In genomic region chr11:114818185-114818584, GRCm38 (mm10) we compare ENCODE assay signal across 23 mouse cellular contexts. TPM values are rescaled to one million over a fixed set of nuclear protein-coding genes. Genes with fewer than 3 reads are reported as not detected.
A peak's percentile ranks its signal among the peaks of the same experiment; 100 is the strongest.
DNase-seq lines count a peak whose midpoint lies in the region; ATAC-seq and TF ChIP-seq lines count a peak whose summit lies in the region.
"Had no signal": no experiment of that assay in that cellular context is flagged by ENCODE, and none has a peak within 500 bp of the region (broad histone marks: within the 10 kb centered on the region; RNA-seq: fewer than 3 reads in every experiment).

No protein-coding gene starts in this region.

- ATAC-seq in megakaryocyte, adult 5-6 weeks (ENCODE audit: poor library complexity, severe bottlenecking): peak; percentile 67
- ATAC-seq: intestine, embryonic 15.5 days had no signal

- H3K27me3 ChIP-seq in cerebellum, adult 2 months (ENCODE audit: control insufficient read depth, insufficient read depth, low read length): no peaks in the 10 kb centered on the region
- H3K27me3 ChIP-seq: heart, embryonic 13.5 days; intestine, embryonic 15.5 days; liver, embryonic 13.5 days; neural tube, embryonic 15.5 days had no signal

- peak; percentile 97 for DNase-seq in heart, adult 11 months
- no peak for DNase-seq in heart, postnatal 14 days
- DNase-seq in lung, postnatal 36 days: peak; percentile 46
- DNase-seq in lung, postnatal 14 days: no peak
- DNase-seq in cerebellum, adult 2 months: no peak
- no peak for DNase-seq in ovary, postnatal 10 days (ENCODE audit: low spot score)
- DNase-seq in frontal cortex, postnatal 36 days (ENCODE audit: low spot score in 2 of 2): no peak
- DNase-seq: gastrocnemius, adult 2 months; kidney, postnatal 14 days; left cerebral cortex, postnatal 4 days; liver, embryonic 13.5 days; right cerebral cortex, adult 18-20 months; thymus, postnatal 25 days had no signal

- no peak overlapping the region for H3K27ac ChIP-seq in cerebellum, adult 2 months (ENCODE audit: insufficient read depth, low read length)
- H3K27ac ChIP-seq: forebrain, embryonic 12.5 days; gastrocnemius, adult 2 months; heart, embryonic 13.5 days; intestine, embryonic 15.5 days; liver, embryonic 13.5 days; neural tube, embryonic 15.5 days had no signal

- peaks cover 33% of the 10 kb centered on the region for H3K4me1 ChIP-seq in cerebellum, adult 2 months (ENCODE audit: control insufficient read depth, insufficient read depth, low read length)

- 95% methylated on average over 7 of the region's 7 CpGs for WGBS in cerebellum, adult 2 months

- intact Hi-C loops in heart, postnatal 14 days (cut with DNase I): no loop called here

- no peak for TF ChIP-seq CTCF in cerebellum, adult 2 months (IDR thresholded peaks at IDR 0.05; ENCODE audit: borderline replicate concordance, insufficient read depth, low read depth, low read length)

- no peak overlapping the region for H3K4me3 ChIP-seq in cerebellum, adult 2 months (replicated peaks; ENCODE audit: insufficient read depth, low read depth, low read length)
- H3K4me3 ChIP-seq: forebrain, embryonic 12.5 days; gastrocnemius, adult 2 months; heart, embryonic 13.5 days; intestine, embryonic 15.5 days; liver, embryonic 13.5 days; neural tube, embryonic 15.5 days had no signal

- no peak for TF ChIP-seq POLR2A in cerebellum, adult 2 months (IDR thresholded peaks at IDR 0.05; ENCODE audit: borderline replicate concordance, insufficient read depth, low read length)

RNA-seq across cellular contexts. Expression of gene Gpr142, which starts 19.5 kb away (rescaled TPM):
- total RNA-seq in heart, postnatal 14 days (2021): not detected
- not detected in 2 replicates for total RNA-seq in megakaryocyte, adult 5-6 weeks (2015)
- total RNA-seq in megakaryocyte, adult 5-6 weeks (2017): not detected in 2 replicates
- 0.29 and 0.64 TPM in 2 replicates for polyA plus RNA-seq in cerebellum, adult 2 months (2012; rRNA removed)
- total RNA-seq: gastrocnemius, adult 2 months; layer of hippocampus, postnatal 14 days; left cerebral cortex, postnatal 4 days; megakaryocyte-erythroid progenitor cell, adult 5-6 weeks; midbrain, postnatal 0 days had no signal
- polyA plus RNA-seq: embryonic facial prominence, embryonic 14.5 days; forebrain, embryonic 12.5 days; heart, embryonic 13.5 days; liver, embryonic 13.5 days; midbrain, postnatal 0 days; neural tube, embryonic 15.5 days; spleen, adult 2 months had no signal

RNA-seq across cellular contexts. Expression of gene Btbd17, which starts 22.4 kb away (rescaled TPM):
- total RNA-seq in heart, postnatal 14 days (2021): under 1 TPM in 1 of 2 experiments, not detected in 1; 0.12 TPM
- total RNA-seq in megakaryocyte, adult 5-6 weeks (2015): not detected in 2 replicates
- total RNA-seq in megakaryocyte, adult 5-6 weeks (2017): not detected in 2 replicates
- polyA plus RNA-seq in cerebellum, adult 2 months (2012; rRNA removed): 78.3 and 81.3 TPM in 2 replicates
- total RNA-seq: gastrocnemius, adult 2 months; megakaryocyte-erythroid progenitor cell, adult 5-6 weeks had no signal
- polyA plus RNA-seq: heart, embryonic 13.5 days had no signal

RNA-seq across cellular contexts. Expression of gene Gprc5c, which starts 32.8 kb away (rescaled TPM):
- 10 to 100 TPM in 1 of 2 experiments, 1 to 10 TPM in 1; 7.4 to 10.7 TPM for total RNA-seq in heart, postnatal 14 days (2021)
- total RNA-seq in megakaryocyte, adult 5-6 weeks (2015): 0.04 and 0.32 TPM in 2 replicates
- total RNA-seq in megakaryocyte, adult 5-6 weeks (2017): 0.37 and 0.89 TPM in 2 replicates
- 62.9 and 71.8 TPM in 2 replicates for polyA plus RNA-seq in cerebellum, adult 2 months (2012; rRNA removed)
- total RNA-seq: megakaryocyte-erythroid progenitor cell, adult 5-6 weeks had no signal

RNA-seq across cellular contexts. Expression of gene Kif19a, which starts 53.0 kb away (rescaled TPM):
- 1 to 10 TPM in 1 of 2 experiments, under 1 TPM in 1; 0.27 to 1.3 TPM for total RNA-seq in heart, postnatal 14 days (2021)
- total RNA-seq in megakaryocyte, adult 5-6 weeks (2015): 0.16 and 0.27 TPM in 2 replicates
- 0.11 and 0.69 TPM in 2 replicates for total RNA-seq in megakaryocyte, adult 5-6 weeks (2017)
- polyA plus RNA-seq in cerebellum, adult 2 months (2012; rRNA removed): 4.9 and 5.1 TPM in 2 replicates
- total RNA-seq: megakaryocyte-erythroid progenitor cell, adult 5-6 weeks had no signal

Comparison
In these comparisons a context has a peak if more than half of its experiments do, and no peak if none do; other contexts are left out.
1. DNase-seq: peak in heart, adult 11 months (single experiment) and lung, postnatal 36 days (single experiment); none in heart, postnatal 14 days (0 of 2), lung, postnatal 14 days (single experiment), cerebellum, adult 2 months (0 of 2), ovary, postnatal 10 days (single experiment) and frontal cortex, postnatal 36 days (0 of 2).
2. RNA of gene Gprc5c, which starts 32.8 kb away (total RNA-seq): 7.4 to 10.7 TPM in heart, postnatal 14 days; 0.04 to 0.89 TPM in megakaryocyte, adult 5-6 weeks; every median in the first group is over 4 times any median in the second.